Mouse (Mus musculus) embryonic facial prominence, embryonic 13.5 days (tissue): Measurements from ENCODE around the gene Gng11. TPM values are rescaled to one million over a fixed set of nuclear protein-coding genes. Genes with fewer than 3 reads are reported as not detected.

ENCODE experiments used
- ATAC-seq: fragments of 200-750 bp; cut with Nextera tagmentation; 2 replicates; pipeline ENCODE4 v1.8.0; 2017; ENCODE audit warnings: low read depth; ENCODE audit not compliant: insufficient number of reproducible peaks, insufficient read depth, low FRiP score, low TSS enrichment
- H3K27ac ChIP-seq: fragments of 300-500 bp; sonication (generic); 2 replicates; pipeline ENCODE4 v1.5.1; 2015; ENCODE audit warnings: moderate library complexity, mild to moderate bottlenecking, inconsistent platforms
- H3K27me3 ChIP-seq: fragments of 300-500 bp; sonication (generic); 2 replicates; pipeline ENCODE4 v1.6.1; 2015; ENCODE audit warnings: mild to moderate bottlenecking, inconsistent platforms
- H3K36me3 ChIP-seq: fragments of 300-500 bp; sonication (generic); 2 replicates; pipeline ENCODE4 v1.6.1; 2015; ENCODE audit warnings: mild to moderate bottlenecking, inconsistent platforms
- H3K4me1 ChIP-seq: fragments of 300-500 bp; sonication (generic); 2 replicates; pipeline ENCODE4 v1.6.1; 2015; ENCODE audit warnings: inconsistent platforms
- H3K4me2 ChIP-seq: fragments of 300-500 bp; sonication (generic); 2 replicates; pipeline ENCODE4 v1.6.1; 2015; ENCODE audit warnings: moderate library complexity, mild to moderate bottlenecking, inconsistent platforms
- H3K4me3 ChIP-seq: fragments of 300-500 bp; sonication (generic); 2 replicates; pipeline ENCODE4 v1.5.1; 2015; ENCODE audit warnings: mild to moderate bottlenecking, inconsistent platforms
- H3K9ac ChIP-seq: fragments of 300-500 bp; sonication (generic); 2 replicates; pipeline ENCODE4 v1.6.1; 2015; ENCODE audit warnings: mild to moderate bottlenecking, inconsistent platforms
- H3K9me3 ChIP-seq: fragments of 300-500 bp; sonication (generic); 2 replicates; pipeline ENCODE4 v1.6.1; 2016; ENCODE audit warnings: inconsistent platforms
- WGBS: fragments of 180-500 bp; shearing (Covaris S2); methylation state at CpG from one replicate; pipeline ENCODE4 v1.1.7; 2015; ENCODE audit warnings: mixed read lengths; 5-methylcytosine and 5-hydroxymethylcytosine counted together
- polyA plus RNA-seq: library from polyadenylated mRNA; unstranded; fragments of >200 nt; fragmentation: Nextera tagmentation; extraction: Ambion mirVana; gene quantifications from 2 replicates; pipeline ENCODE4 v1.2.1, GENCODE M21; 2015

Gene Gng11
- polyA plus RNA-seq: 63.7 and 70.9 TPM in 2 replicates

DNA sequence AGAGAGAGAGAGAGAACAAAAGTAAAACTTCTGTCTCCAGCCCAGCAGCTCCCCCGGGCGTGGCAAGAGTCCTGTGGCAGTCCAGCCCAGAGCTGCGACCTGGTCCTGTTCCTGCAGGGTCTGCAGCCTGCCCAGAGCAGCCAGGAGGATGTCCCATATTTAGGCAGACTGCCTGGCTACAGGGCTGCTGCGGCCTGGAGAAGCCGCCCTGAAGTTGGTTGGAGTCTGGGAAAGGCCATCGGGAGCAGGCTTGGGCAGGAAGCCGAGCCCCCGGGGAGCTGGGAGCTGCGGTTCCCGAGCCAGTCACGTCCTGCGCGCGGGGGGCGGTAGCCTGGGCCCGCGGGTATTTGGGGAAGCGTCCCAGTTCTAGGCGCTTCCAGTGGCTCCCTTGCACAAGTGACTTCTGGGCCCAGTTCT lies at the start of gene Gng11:
Gene Gng11 (plus strand): TSS at position 15 of the 417 bp plus-strand sequence.
- peak; percentile 78 for ATAC-seq
- under 1% methylated on average over 19 of the region's 19 CpGs for WGBS
- peak within 1 kb of the TSS; percentile 80 for H3K27ac ChIP-seq

DNA sequence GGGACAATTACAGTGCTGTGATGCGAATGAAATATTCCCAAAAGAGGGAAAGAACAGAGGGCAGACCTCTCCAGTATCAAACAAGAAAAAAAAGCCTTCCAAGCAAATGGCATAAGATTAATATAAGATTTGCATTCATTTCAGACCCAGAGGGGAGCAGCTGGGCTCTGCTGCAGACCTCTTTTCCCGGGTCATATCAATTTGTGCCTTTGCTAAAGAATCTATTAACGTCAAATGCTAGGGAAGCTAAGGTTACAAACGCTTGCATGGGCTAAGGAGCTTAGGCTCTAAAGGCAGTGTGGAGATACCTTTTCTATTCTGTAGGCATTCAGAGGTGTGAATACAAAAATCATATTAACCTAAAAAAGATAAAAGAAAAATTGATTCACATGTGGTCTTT lies 48.7 kb upstream of the Gng11 start:
- H3K36me3 ChIP-seq: no peaks in the 10 kb centered on the region
- ATAC-seq: no peak
- WGBS: 40% methylated on average over 4 of the region's 4 CpGs
- no peaks in the 10 kb centered on the region for H3K27me3 ChIP-seq
- no peaks in the 10 kb centered on the region for H3K9me3 ChIP-seq
- H3K4me3 ChIP-seq: no peak overlapping the region
- H3K9ac ChIP-seq: no peak overlapping the region
- no peak overlapping the region for H3K4me2 ChIP-seq
- H3K27ac ChIP-seq: no peak overlapping the region
- H3K4me1 ChIP-seq: no peaks in the 10 kb centered on the region

More for the DNA sequence above, at the start of gene Gng11:
- peaks cover 17% of the 10 kb centered on the region; the same call in 1 of the 2 replicates for H3K4me1 ChIP-seq
- H3K27me3 ChIP-seq: no peaks in the 10 kb centered on the region
- no peaks in the 10 kb centered on the region for H3K36me3 ChIP-seq
- peak within 1 kb of the TSS; percentile 78 for H3K9ac ChIP-seq
- H3K9me3 ChIP-seq: no peaks in the 10 kb centered on the region
- peak within 1 kb of the TSS; percentile 70 for H3K4me2 ChIP-seq
- peak within 1 kb of the TSS; percentile 48 for H3K4me3 ChIP-seq

DNA sequence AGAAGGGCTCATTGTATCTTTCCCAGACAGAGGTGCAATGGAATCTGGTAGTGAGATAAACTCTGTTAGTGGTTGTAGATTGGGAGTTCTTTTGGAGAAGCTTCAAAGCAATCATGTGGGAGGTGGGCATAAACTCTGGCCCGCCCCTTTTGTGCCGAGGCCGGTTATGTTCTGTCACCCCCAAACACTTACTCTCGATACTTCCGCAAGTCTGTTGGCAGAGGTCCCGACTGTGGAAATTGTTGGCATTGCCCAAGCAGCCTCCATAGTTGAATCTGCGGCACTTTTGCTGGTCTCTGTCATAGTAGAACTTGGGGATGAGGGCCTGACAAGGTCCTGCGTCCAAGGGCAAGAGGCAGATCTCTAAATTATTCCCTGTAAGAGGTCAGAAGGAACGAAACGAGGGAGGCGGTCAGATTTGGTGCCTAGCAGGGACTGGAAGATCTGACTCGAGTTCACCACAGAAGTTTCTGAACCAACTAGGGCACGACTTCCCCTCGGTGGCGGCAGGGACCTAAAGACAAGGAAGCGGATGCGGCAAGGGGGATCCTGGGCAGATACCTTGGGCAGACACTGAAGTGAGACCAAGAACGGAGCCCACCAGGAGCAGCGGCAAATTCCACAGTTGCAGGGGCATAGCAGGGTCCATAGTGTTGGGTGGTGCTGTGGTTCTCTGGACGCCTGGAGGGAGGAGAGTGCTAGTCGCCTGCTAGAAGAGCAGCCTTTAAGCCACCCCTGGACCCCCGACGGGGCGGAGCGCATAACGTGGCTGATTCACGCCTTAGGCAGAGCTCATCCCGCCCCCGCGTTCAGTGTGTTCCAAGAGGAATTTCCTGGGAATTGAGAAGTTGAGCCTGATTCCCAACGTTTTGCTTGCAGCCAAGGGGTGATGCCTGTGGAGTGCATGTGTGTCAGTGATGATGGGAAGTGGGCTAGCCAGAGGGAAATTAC lies 35.8 kb upstream of the Gng11 start:
- H3K36me3 ChIP-seq: no peaks in the 10 kb centered on the region
- no peaks in the 10 kb centered on the region for H3K9me3 ChIP-seq
- no peak for ATAC-seq
- 26% methylated on average over 31 of the region's 31 CpGs for WGBS
- H3K4me3 ChIP-seq: peak overlapping the region; percentile 25
- peaks cover 14% of the 10 kb centered on the region for H3K27me3 ChIP-seq
- peaks cover 6% of the 10 kb centered on the region; the same call in 1 of the 2 replicates for H3K4me1 ChIP-seq
- no peak overlapping the region for H3K27ac ChIP-seq
- H3K9ac ChIP-seq: no peak overlapping the region
- H3K4me2 ChIP-seq: peak overlapping the region; percentile 54

DNA sequence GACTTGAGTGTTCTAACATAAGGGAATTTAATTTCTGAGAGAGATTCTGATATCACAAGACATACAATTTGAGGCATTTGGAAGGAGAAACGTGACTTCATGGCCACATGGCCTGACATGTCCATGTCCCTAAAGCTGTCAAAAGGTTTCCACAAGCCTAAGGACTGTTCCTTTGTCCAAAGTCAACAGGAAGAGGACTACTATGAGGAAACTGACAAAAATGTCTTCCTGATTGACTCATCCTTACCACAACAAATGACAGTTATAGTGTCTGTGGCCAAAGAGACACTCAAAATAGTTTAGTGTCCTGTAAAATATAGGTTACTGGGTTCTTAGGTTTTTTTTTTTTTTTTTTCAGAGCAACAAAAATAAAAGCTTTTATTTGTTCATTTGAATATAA lies 30.0 kb upstream of the Gng11 start:
- WGBS: 87% methylated on average over 1 of the region's 1 CpGs
- no peak overlapping the region for H3K4me2 ChIP-seq
- no peak overlapping the region for H3K9ac ChIP-seq
- no peaks in the 10 kb centered on the region for H3K4me1 ChIP-seq
- no peaks in the 10 kb centered on the region for H3K9me3 ChIP-seq
- peaks cover 3% of the 10 kb centered on the region; the same call in 1 of the 2 replicates for H3K27me3 ChIP-seq
- H3K4me3 ChIP-seq: no peak overlapping the region
- no peak overlapping the region for H3K27ac ChIP-seq
- no peaks in the 10 kb centered on the region for H3K36me3 ChIP-seq
- no peak for ATAC-seq

DNA sequence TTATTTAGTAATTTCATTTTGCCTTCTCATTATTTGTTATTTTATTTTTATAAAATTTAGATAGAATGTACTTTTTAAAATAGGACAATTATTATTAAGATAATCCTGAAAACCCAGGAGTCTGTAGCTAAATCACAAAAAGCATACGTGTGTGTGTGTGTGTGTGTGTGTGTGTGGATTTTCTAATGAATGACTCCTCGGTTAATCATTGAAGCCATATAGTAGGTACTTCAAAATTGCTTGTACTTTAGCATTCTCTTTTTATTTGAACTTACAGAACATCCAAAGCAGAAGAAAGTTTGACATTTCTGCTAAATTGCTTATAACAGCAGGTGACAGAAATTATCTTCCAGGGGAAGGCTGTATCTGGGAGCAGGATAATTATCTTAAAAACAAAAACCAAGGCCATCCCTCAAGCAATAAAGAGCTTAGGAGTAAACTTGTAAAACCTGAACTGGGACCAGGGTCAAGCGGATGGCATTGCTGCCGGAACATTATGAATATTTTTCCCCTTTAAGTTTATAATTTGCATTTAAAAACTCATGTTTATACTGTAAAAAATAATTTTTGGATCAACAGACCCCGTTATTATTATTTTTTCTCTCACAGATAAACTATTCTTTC lies 20.9 kb upstream of the Gng11 start:
- Histone ChIP-seq H3K9ac (no peak overlapping the region), H3K27ac (no peak overlapping the region), H3K9me3 (no peaks in the 10 kb centered on the region), H3K27me3 (no peaks in the 10 kb centered on the region), H3K36me3 (no peaks in the 10 kb centered on the region), H3K4me1 (no peaks in the 10 kb centered on the region), H3K4me2 (no peak overlapping the region), H3K4me3 (no peak overlapping the region)
- ATAC-seq: no peak
- 75% methylated on average over 5 of the region's 5 CpGs for WGBS

DNA sequence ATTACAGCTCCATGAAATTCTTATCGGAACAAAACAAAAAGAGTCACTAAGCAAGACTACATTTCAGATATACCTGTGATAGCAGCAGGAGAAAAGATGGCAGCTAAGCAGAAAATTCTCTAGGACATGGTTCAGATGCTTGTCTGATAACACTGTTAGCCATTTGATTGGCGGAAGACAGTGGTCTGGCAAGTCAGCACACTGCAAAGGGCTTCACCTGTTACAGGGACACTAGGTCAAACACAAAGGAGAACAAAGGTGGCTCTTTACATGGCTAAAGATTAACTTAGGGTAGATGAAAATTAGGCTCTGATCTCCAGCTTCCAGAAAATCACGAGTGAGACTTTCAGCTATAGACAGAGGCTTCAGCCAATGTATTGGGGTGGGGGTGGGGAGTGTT lies 15.0 kb upstream of the Gng11 start, which contains the start of gene Tfpi2:
Gene Tfpi2 (minus strand): TSS at position 170 of the 400 bp plus-strand sequence.
- no peak within 1 kb of the TSS for H3K9ac ChIP-seq
- H3K27me3 ChIP-seq: no peaks in the 10 kb centered on the region
- H3K27ac ChIP-seq: no peak within 1 kb of the TSS
- no peak for ATAC-seq
- WGBS: 70% methylated on average over 3 of the region's 3 CpGs
- no peaks in the 10 kb centered on the region for H3K36me3 ChIP-seq
- H3K4me3 ChIP-seq: no peak within 1 kb of the TSS
- no peak within 1 kb of the TSS for H3K4me2 ChIP-seq
- no peaks in the 10 kb centered on the region for H3K4me1 ChIP-seq
- H3K9me3 ChIP-seq: no peaks in the 10 kb centered on the region

DNA sequence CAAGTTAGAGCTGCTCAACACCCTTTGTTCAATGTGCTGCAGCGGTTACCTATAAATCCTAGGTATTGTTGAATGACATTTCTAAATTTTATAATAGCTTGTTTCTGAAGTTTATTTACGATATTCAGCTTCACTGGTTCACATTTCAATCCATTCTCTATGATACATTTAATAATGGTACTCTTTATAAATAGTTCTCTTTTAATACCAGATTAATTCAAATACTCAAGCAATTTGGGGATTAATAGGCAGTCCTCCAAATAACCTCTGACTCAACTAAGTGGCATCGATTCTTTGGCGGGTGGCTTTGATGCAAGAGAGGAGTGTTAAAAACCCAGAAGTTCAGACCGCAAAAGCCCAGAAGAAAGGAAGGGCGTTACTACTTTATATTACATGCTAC lies 10.2 kb upstream of the Gng11 start, which contains the start of gene Gngt1:
Gene Gngt1 (plus strand): TSS at position 301 of the 400 bp plus-strand sequence.
- no peaks in the 10 kb centered on the region for H3K9me3 ChIP-seq
- H3K4me3 ChIP-seq: no peak within 1 kb of the TSS
- no peaks in the 10 kb centered on the region for H3K4me1 ChIP-seq
- H3K4me2 ChIP-seq: no peak within 1 kb of the TSS
- no peaks in the 10 kb centered on the region for H3K36me3 ChIP-seq
- no peak for ATAC-seq
- no peaks in the 10 kb centered on the region for H3K27me3 ChIP-seq
- WGBS: 82% methylated on average over 6 of the region's 6 CpGs
- no peak within 1 kb of the TSS for H3K9ac ChIP-seq
- no peak within 1 kb of the TSS for H3K27ac ChIP-seq

DNA sequence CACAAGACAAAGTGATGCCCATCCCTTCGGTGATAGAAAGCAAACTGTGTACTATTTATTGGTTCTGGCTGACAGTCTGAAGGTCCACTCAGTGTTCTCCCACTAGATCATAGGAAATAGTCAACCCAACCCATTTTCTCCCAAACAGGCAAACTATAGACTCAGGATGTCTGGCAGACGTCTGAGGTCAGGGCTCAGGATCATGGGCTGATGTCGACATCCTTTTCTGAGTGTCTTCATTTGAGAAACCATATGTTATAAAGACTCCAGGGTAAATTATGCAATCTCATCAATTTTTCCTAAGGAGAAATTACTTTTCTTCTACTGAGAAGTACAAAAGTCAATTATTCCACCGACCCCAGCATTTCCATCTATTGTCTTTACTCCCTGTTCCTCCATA lies 5.6 kb upstream of the Gng11 start:
- Histone ChIP-seq H3K4me3 (no peak overlapping the region), H3K27ac (no peak overlapping the region), H3K27me3 (no peaks in the 10 kb centered on the region), H3K36me3 (no peaks in the 10 kb centered on the region), H3K4me1 (0 out of 2 replicates have a peak, but pooled peaks cover 2% of the 10 kb centered on the region), H3K4me2 (no peak overlapping the region), H3K9ac (no peak overlapping the region), H3K9me3 (no peaks in the 10 kb centered on the region)
- no peak for ATAC-seq
- 75% methylated on average over 4 of the region's 4 CpGs for WGBS

DNA sequence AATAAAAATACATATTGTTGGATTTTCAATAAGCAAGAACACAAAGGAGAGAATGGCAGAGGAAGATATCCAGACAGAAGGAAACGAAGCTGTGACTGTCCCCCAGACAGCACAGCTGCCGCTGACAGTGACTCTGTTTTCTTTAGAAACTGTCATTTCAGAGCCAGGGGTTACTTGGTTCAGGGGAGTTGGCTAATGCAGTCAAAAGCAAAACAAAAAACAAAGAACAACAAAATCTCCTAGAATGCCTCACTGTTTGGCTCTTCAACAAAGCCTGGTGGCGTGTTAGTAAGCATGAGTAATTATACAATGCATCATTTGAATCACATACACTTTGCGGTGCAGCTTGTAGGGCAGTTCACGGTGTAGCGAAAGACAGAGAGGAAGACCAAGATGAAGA lies 4.4 kb upstream of the Gng11 start:
- no peaks in the 10 kb centered on the region for H3K27me3 ChIP-seq
- no peak overlapping the region for H3K9ac ChIP-seq
- 0 out of 2 replicates have a peak, but pooled peaks cover 9% of the 10 kb centered on the region for H3K4me1 ChIP-seq
- ATAC-seq: no peak
- no peak overlapping the region for H3K4me2 ChIP-seq
- no peaks in the 10 kb centered on the region for H3K9me3 ChIP-seq
- no peak overlapping the region for H3K27ac ChIP-seq
- 69% methylated on average over 6 of the region's 6 CpGs for whole genome bisulfite sequencing
- H3K36me3 ChIP-seq: no peaks in the 10 kb centered on the region
- no peak overlapping the region for H3K4me3 ChIP-seq

DNA sequence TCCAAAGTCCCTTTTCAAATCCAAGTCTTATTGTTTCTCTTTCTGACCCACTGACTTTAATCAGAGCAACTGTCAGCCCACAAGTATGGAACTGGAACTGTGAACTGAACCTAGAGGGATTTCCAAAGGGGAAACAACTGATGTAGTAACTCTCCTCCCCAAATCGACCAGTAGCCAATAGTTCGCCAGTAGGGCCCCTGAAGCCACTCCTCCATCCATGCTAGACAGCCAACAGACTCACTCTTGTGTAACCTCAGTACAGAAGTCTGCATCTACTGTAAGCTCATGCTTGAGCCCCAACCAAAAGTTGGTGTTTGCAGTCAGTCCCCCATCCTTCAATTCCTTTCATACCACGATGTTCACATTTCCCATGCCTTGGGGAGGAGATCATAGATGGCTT lies 3.0 kb upstream of the Gng11 start:
- Histone ChIP-seq H3K4me3 (no peak overlapping the region), H3K9me3 (no peaks in the 10 kb centered on the region), H3K4me2 (no peak overlapping the region), H3K9ac (no peak overlapping the region), H3K36me3 (no peaks in the 10 kb centered on the region), H3K27ac (no peak overlapping the region), H3K4me1 (peaks cover 14% of the 10 kb centered on the region; the same call in 1 of the 2 replicates), H3K27me3 (no peaks in the 10 kb centered on the region)
- ATAC-seq: no peak
- WGBS: 70% methylated on average over 3 of the region's 3 CpGs

DNA sequence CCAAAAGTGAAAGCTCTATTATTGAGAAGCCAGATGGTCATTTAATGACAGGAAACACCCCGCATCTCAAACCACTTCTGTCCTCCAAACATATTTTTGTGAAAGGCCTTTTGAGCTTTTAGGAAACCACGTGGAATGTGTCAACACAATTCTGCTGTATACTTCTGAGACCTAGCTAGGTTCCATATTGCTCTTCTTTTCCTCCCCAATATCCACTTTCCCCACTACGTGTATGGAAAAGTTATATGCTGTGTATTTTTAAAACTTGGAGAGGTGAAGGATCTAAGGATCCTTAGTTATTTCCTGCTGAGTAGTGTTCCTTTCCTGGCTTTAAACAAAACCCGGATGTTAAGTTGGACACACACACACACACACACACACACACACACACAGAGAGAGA lies 259 bp upstream of the Gng11 start:
- Histone ChIP-seq H3K4me2 (peak overlapping the region; percentile 70), H3K9me3 (no peaks in the 10 kb centered on the region), H3K36me3 (no peaks in the 10 kb centered on the region), H3K9ac (peak overlapping the region; percentile 78; the same call in 1 of the 2 replicates), H3K27ac (no peak overlapping the region; the same call in 1 of the 2 replicates), H3K4me3 (peak overlapping the region; percentile 48), H3K4me1 (peaks cover 14% of the 10 kb centered on the region; the same call in 1 of the 2 replicates), H3K27me3 (no peaks in the 10 kb centered on the region)
- ATAC-seq: no peak
- WGBS: 42% methylated on average over 4 of the region's 4 CpGs
